Mouse (Mus musculus) liver, embryonic 18 days (tissue): ENCODE results near the gene Ankrd10. TPM values are rescaled to one million over a fixed set of nuclear protein-coding genes. Genes with fewer than 3 reads are reported as not detected.

ENCODE experiments used
- polyA plus RNA-seq: library from polyadenylated mRNA; depleted of rRNA; stranded (reverse); fragments of >200 nt; gene quantifications from 2 replicates; pipeline ENCODE4 v1.2.3, GENCODE M21; 2012; rRNA removed

Ankrd10 gene
- 27.2 and 30.4 TPM in 2 replicates for polyA plus RNA-seq

GRCm38 (mm10) chr8:11635611-11636081 is at the start of gene Ankrd10:
TSS of gene Ankrd10 (minus strand) at chr8:11635757.

Other genes starting within 250 kb of the Ankrd10 start
- 9.5 and 9.6 TPM in 2 replicates for gene Rab20, start 157.0 kb downstream of the Ankrd10 start, polyA plus RNA-seq
- 44.7 and 48.6 TPM in 2 replicates for gene Naxd, start 138.3 kb downstream of the Ankrd10 start, polyA plus RNA-seq
- 14.3 and 18.2 TPM in 2 replicates for gene Cars2, start 85.0 kb downstream of the Ankrd10 start, polyA plus RNA-seq
- 13.2 and 14.4 TPM in 2 replicates for gene Ing1, start 80.2 kb downstream of the Ankrd10 start, polyA plus RNA-seq
- not detected in 2 replicates for gene 1700016D06Rik, start 65.3 kb upstream of the Ankrd10 start, polyA plus RNA-seq
- 8.5 and 10.3 TPM in 2 replicates for gene Arhgef7, start 92.0 kb upstream of the Ankrd10 start, polyA plus RNA-seq
- not detected in 2 replicates for gene Tex29, start 204.7 kb upstream of the Ankrd10 start, polyA plus RNA-seq